Mouse (Mus musculus) midbrain, embryonic 14.5 days (tissue): ENCODE results near the gene Paox. TPM values are rescaled to one million over a fixed set of nuclear protein-coding genes. Genes with fewer than 3 reads are reported as not detected.
A peak's percentile ranks its signal among the peaks of the same experiment; 100 is the strongest.

Source experiments
- ATAC-seq: fragments of 200-750 bp; cut with Nextera tagmentation; 2 replicates; pipeline ENCODE4 v1.8.0; 2017; ENCODE audit warnings: moderate number of reproducible peaks, moderate library complexity; ENCODE audit not compliant: low FRiP score, low TSS enrichment
- DNase-seq: peaks from one replicate; pipeline ENCODE4 v3.0.0-alpha.2; 2015
- H3K27ac ChIP-seq: fragments of 300-500 bp; sonication (generic); replicated peaks from 2 replicates; pipeline ENCODE4 v1.5.1; 2014; ENCODE audit warnings: mild to moderate bottlenecking, low read depth, low read length, moderate library complexity
- H3K27me3 ChIP-seq: fragments of 300-500 bp; sonication (generic); 2 replicates; pipeline ENCODE4 v1.6.1; 2014; ENCODE audit warnings: low read length, control low read depth, mixed read lengths; ENCODE audit not compliant: control insufficient read depth, insufficient read depth
- H3K36me3 ChIP-seq: fragments of 300-500 bp; sonication (generic); 2 replicates; pipeline ENCODE4 v1.6.1; 2014; ENCODE audit warnings: low read length, control low read depth; ENCODE audit not compliant: control insufficient read depth, insufficient read depth
- H3K4me1 ChIP-seq: fragments of 300-500 bp; sonication (generic); 2 replicates; pipeline ENCODE4 v1.6.1; 2014; ENCODE audit warnings: mild to moderate bottlenecking, antibody characterized with exemption, low read length, control low read depth; ENCODE audit not compliant: control insufficient read depth, insufficient read depth
- H3K4me2 ChIP-seq: fragments of 300-500 bp; sonication (generic); 2 replicates; pipeline ENCODE4 v1.6.1; 2014; ENCODE audit warnings: mild to moderate bottlenecking, low read length, moderate library complexity
- H3K4me3 ChIP-seq: fragments of 300-500 bp; sonication (generic); replicated peaks from 2 replicates; pipeline ENCODE4 v1.5.1; 2014; ENCODE audit warnings: low read depth, low read length
- H3K9ac ChIP-seq: fragments of 300-500 bp; sonication (generic); replicated peaks from 2 replicates; pipeline ENCODE4 v1.6.1; 2014; ENCODE audit warnings: mild to moderate bottlenecking, low read length, moderate library complexity
- H3K9me3 ChIP-seq: fragments of 300-500 bp; sonication (generic); 2 replicates; pipeline ENCODE4 v1.6.1; 2016; ENCODE audit warnings: low read length, control low read depth, mixed read lengths; ENCODE audit not compliant: control insufficient read depth
- WGBS: fragments of 180-500 bp; shearing (Covaris S2); extraction: QIAGEN DNeasy Blood & Tissue Kit; methylation state at CpG from one replicate; pipeline ENCODE4 v1.1.7; 2014; 5-methylcytosine and 5-hydroxymethylcytosine counted together
- polyA plus RNA-seq: library from polyadenylated mRNA; unstranded; fragments of >200 nt; fragmentation: Nextera tagmentation; extraction: Ambion mirVana; gene quantifications from 2 replicates; pipeline ENCODE4 v1.2.1, GENCODE M21; 2014

The Paox gene
- polyA plus RNA-seq, 1 experiment from 2014 or later, result 6.7 TPM

DNA sequence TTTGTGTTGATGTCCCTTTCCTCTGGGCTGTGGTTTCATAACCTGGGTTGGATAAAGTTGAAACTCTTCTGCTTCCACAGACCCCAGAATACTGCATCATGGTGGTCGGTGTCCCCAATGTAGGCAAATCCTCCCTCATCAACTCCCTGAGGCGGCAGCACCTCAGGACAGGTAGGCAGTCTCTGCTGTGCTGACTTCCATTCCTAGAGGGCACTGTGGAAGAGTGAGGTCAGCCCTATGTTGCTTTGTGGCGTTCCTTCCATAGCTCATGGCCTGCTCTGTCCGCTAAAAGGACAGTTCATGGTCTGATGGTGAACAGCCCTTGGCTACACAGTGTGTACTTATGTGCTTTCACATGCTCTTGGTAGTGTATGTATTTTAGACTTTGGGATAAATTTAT, 29.0 kb downstream of the Paox start:
- Histone ChIP-seq H3K27me3 (no peaks in the 10 kb centered on the region), H3K36me3 (peaks cover 6% of the 10 kb centered on the region), H3K4me1 (no peaks in the 10 kb centered on the region), H3K4me2 (no peak overlapping the region), H3K4me3 (no peak overlapping the region), H3K27ac (no peak overlapping the region), H3K9ac (no peak overlapping the region), H3K9me3 (no peaks in the 10 kb centered on the region)
- DNase-seq (no peak), ATAC-seq (no peak)
- 88% methylated on average over 4 of the region's 4 CpGs for WGBS

DNA sequence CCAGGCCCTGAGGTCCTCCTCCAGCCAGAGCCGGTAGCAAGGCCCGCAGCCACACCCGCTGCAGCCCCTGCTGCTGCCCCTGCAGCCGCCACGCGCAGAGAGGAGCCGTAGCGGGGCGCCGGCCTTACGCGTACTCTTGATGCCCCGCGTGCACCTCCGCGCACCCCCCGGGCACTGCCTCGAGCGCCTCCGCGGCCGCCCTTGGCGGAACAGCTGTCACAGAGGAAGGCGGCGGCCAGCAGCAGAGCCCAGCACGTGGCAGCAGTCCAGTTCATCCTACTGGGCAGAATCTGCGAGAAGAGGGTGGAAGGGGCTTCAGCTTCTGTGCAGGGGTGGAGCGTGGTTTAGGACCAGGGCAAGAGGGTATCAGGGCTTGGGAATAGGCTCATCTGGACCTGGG, 37.8 kb downstream of the Paox start:
- peak overlapping the region; percentile 79; the same call in 1 of the 2 replicates for H3K27ac ChIP-seq
- ATAC-seq, result peak; percentile 53; the same call in 1 of the 2 replicates
- H3K27me3 ChIP-seq, result no peaks in the 10 kb centered on the region
- whole genome bisulfite sequencing, result 5% methylated on average over 28 of the region's 28 CpGs
- peak overlapping the region; percentile 46 for H3K4me3 ChIP-seq
- H3K9ac ChIP-seq, result peak overlapping the region; percentile 73
- H3K36me3 ChIP-seq, result peaks cover 6% of the 10 kb centered on the region; the same call in 1 of the 2 replicates
- H3K4me2 ChIP-seq, result peak overlapping the region; percentile 68
- peaks cover 12% of the 10 kb centered on the region for H3K4me1 ChIP-seq
- peak; percentile 71 for DNase-seq
- H3K9me3 ChIP-seq, result no peaks in the 10 kb centered on the region

GRCm38 (mm10) chr7:140153829-140154217, 38.2 kb downstream of the Paox start:
- Histone ChIP-seq H3K36me3 (peaks cover 6% of the 10 kb centered on the region; the same call in 1 of the 2 replicates), H3K4me2 (peak overlapping the region; percentile 68), H3K27ac (peak overlapping the region; percentile 79), H3K4me1 (peaks cover 12% of the 10 kb centered on the region), H3K9ac (peak overlapping the region; percentile 73), H3K9me3 (no peaks in the 10 kb centered on the region), H3K4me3 (peak overlapping the region; percentile 46), H3K27me3 (no peaks in the 10 kb centered on the region)
- DNase-seq (no peak), ATAC-seq (0 out of 2 replicates have a peak, but pooled peaks have one; percentile 3)
- 19% methylated on average over 4 of the region's 4 CpGs for WGBS

GRCm38 (mm10) chr7:140154218-140154927, 38.8 kb downstream of the Paox start, which contains the start of gene Sprn:
Gene Sprn (minus strand): TSS chr7:140154877.
- Histone ChIP-seq H3K27ac (peak within 1 kb of the TSS; percentile 79), H3K9ac (peak within 1 kb of the TSS; percentile 73), H3K4me1 (peaks cover 12% of the 10 kb centered on the region), H3K9me3 (no peaks in the 10 kb centered on the region), H3K36me3 (peaks cover 6% of the 10 kb centered on the region; the same call in 1 of the 2 replicates), H3K4me3 (peak within 1 kb of the TSS; percentile 46), H3K27me3 (no peaks in the 10 kb centered on the region), H3K4me2 (peak within 1 kb of the TSS; percentile 68)
- peak; percentile 79 for DNase-seq
- WGBS, result 1% methylated on average over 28 of the region's 28 CpGs
- peak; percentile 59 for ATAC-seq

DNA sequence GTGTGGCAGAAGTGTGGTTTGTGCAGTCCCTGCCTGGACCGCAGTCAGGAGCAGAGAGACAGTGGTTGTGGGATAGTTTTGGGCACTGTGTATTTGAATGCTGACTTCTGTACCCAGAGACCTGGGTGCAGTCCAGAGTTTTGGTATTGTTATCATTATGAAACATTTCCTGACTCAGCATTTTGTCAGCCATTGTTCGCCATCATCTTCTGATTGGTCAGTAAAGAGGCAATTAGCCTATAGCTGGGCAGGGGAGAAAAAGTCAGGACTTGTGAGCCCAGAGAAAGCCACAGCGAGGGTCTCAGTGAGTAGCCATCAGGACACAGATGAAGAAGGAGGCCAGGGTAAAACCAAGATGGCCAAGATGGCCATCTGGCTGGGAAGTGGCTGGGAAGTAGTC, 44.8 kb downstream of the Paox start:
- Histone ChIP-seq H3K4me1 (no peaks in the 10 kb centered on the region), H3K9me3 (no peaks in the 10 kb centered on the region), H3K4me3 (no peak overlapping the region), H3K27ac (no peak overlapping the region), H3K36me3 (no peaks in the 10 kb centered on the region), H3K4me2 (no peak overlapping the region), H3K27me3 (no peaks in the 10 kb centered on the region), H3K9ac (no peak overlapping the region)
- no peak for ATAC-seq
- DNase-seq, result no peak
- WGBS, result 82% methylated on average over 3 of the region's 3 CpGs

GRCm38 (mm10) chr7:140164664-140165063, 49.1 kb downstream of the Paox start, which contains the start of gene Olfr522:
Gene Olfr522 (minus strand): TSS chr7:140164764.
- H3K27me3 ChIP-seq, result no peaks in the 10 kb centered on the region
- no peaks in the 10 kb centered on the region for H3K9me3 ChIP-seq
- ATAC-seq, result no peak
- no peak for DNase-seq
- no peak within 1 kb of the TSS for H3K4me3 ChIP-seq
- WGBS, result 76% methylated on average over 7 of the region's 7 CpGs
- H3K4me2 ChIP-seq, result no peak within 1 kb of the TSS
- H3K36me3 ChIP-seq, result no peaks in the 10 kb centered on the region
- no peaks in the 10 kb centered on the region for H3K4me1 ChIP-seq
- H3K9ac ChIP-seq, result no peak within 1 kb of the TSS
- H3K27ac ChIP-seq, result no peak within 1 kb of the TSS

DNA sequence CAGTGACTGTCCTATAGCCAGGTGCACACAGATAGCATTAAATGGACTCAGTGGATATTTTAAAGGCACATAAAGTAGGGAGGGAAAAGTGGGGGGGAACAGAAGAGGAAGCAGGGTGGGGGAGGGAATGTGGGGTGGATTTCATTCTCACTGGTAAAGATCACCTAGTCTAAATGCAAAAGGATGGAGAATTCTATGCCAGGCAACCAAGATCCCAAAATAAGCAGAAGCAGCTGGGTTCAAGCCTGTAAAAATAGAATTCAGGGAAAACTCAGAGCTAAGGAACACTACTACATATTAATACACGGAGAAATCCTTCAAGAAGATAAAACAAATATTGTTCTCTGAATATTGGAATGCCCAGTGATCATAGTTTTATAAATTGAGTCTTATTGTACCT, 52.4 kb downstream of the Paox start:
- Histone ChIP-seq H3K27me3 (no peaks in the 10 kb centered on the region), H3K4me1 (no peaks in the 10 kb centered on the region), H3K9me3 (no peaks in the 10 kb centered on the region), H3K36me3 (no peaks in the 10 kb centered on the region), H3K4me2 (no peak overlapping the region), H3K9ac (no peak overlapping the region), H3K4me3 (no peak overlapping the region), H3K27ac (no peak overlapping the region)
- 81% methylated on average over 1 of the region's 1 CpGs for WGBS
- no peak for DNase-seq
- no peak for ATAC-seq

DNA sequence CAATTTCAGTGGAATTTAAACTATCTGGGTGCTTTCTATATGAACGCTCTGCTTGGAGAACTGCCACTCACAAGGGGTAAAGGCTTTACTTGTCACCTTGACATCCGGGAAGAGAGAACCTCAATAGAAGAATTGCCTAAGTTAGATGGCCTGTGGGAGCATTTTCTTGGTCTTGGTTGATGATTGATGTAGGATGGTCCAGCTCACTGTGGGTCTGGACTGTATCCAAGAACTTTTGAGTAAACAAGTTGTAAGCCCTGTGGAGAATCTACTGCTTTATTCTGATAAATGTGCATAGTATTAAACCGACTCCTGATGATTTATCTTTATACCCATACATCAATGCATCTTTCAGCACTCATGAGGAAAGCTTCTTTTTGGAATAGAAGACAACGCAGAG, 53.8 kb downstream of the Paox start:
- no peak for ATAC-seq
- no peaks in the 10 kb centered on the region for H3K4me1 ChIP-seq
- no peak overlapping the region for H3K4me2 ChIP-seq
- DNase-seq, result no peak
- H3K4me3 ChIP-seq, result no peak overlapping the region
- WGBS, result 89% methylated on average over 4 of the region's 4 CpGs
- no peaks in the 10 kb centered on the region for H3K36me3 ChIP-seq
- H3K27me3 ChIP-seq, result no peaks in the 10 kb centered on the region
- H3K27ac ChIP-seq, result no peak overlapping the region
- no peak overlapping the region for H3K9ac ChIP-seq
- H3K9me3 ChIP-seq, result no peaks in the 10 kb centered on the region

DNA sequence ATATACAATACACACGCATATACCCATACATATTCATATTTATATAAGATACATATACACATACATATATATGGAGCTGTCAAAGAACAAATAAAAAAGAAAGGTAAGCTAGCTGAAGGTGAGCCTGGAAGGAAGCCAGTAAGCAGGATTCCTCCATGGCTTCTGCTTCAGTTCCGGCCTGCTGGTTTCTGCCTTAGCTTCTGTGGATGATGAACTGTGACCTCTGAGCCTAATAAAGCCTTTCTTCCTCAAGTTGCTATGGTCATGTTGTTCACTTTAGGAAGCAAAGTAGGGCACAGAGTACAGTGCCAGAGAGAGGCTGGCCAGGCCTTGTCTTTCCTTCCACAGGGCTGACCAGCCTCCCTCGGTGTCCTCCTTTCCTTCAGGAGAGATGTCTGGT, 55.3 kb downstream of the Paox start:
- H3K4me2 ChIP-seq, result no peak overlapping the region
- no peak overlapping the region for H3K9ac ChIP-seq
- DNase-seq (no peak), ATAC-seq (no peak)
- no peak overlapping the region for H3K27ac ChIP-seq
- no peaks in the 10 kb centered on the region for H3K36me3 ChIP-seq
- H3K27me3 ChIP-seq, result no peaks in the 10 kb centered on the region
- WGBS, result 97% methylated on average over 3 of the region's 3 CpGs
- no peaks in the 10 kb centered on the region for H3K9me3 ChIP-seq
- no peak overlapping the region for H3K4me3 ChIP-seq
- no peaks in the 10 kb centered on the region for H3K4me1 ChIP-seq
